Mouse (Mus musculus) liver, adult 2 months (tissue): ENCODE data around the gene Sv2c. TPM values are rescaled to one million over a fixed set of nuclear protein-coding genes. Genes with fewer than 3 reads are reported as not detected.

Experiments used
- DNase-seq: peaks from one replicate; pipeline ENCODE4 v3.0.0-alpha.2; 2011; ENCODE audit warnings: low read depth, low spot score; ENCODE audit errors: extremely low read depth
- H3K27ac ChIP-seq: fragments of 200-500 bp; replicated peaks from 2 replicates; pipeline ENCODE4 v1.5.1; 2012; ENCODE audit warnings: low read depth, mild to moderate bottlenecking, control low read depth, inconsistent platforms, low read length; ENCODE audit not compliant: insufficient read depth
- H3K27me3 ChIP-seq: fragments of 200-500 bp; 2 replicates; pipeline ENCODE4 v1.6.1; 2012; ENCODE audit warnings: mild to moderate bottlenecking, moderate library complexity, low read length, inconsistent platforms; ENCODE audit not compliant: control insufficient read depth, insufficient read depth
- H3K36me3 ChIP-seq: fragments of 200-500 bp; 2 replicates; pipeline ENCODE4 v1.6.1; 2012; ENCODE audit warnings: low read length, inconsistent platforms; ENCODE audit not compliant: control insufficient read depth, insufficient read depth
- H3K4me1 ChIP-seq: fragments of 200-500 bp; 2 replicates; pipeline ENCODE4 v1.6.1; 2011; ENCODE audit warnings: low read length; ENCODE audit not compliant: control insufficient read depth, insufficient read depth
- H3K4me3 ChIP-seq: fragments of 200-500 bp; 2 replicates; pipeline ENCODE4 v1.5.1; 2011; ENCODE audit warnings: low read depth, mild to moderate bottlenecking, control low read depth, low read length, moderate library complexity; ENCODE audit not compliant: insufficient read depth
- H3K79me2 ChIP-seq: fragments of 200-500 bp; 2 replicates; pipeline ENCODE4 v1.6.1; 2012; ENCODE audit warnings: inconsistent platforms, mild to moderate bottlenecking, low read length, moderate library complexity; ENCODE audit not compliant: control insufficient read depth, insufficient read depth
- H3K9ac ChIP-seq: fragments of 200-500 bp; 2 replicates; pipeline ENCODE4 v1.6.1; 2012; ENCODE audit warnings: low read depth, mild to moderate bottlenecking, control low read depth, inconsistent platforms, low read length
- CTCF ChIP-seq: fragments of 200-500 bp; IDR thresholded peaks from 2 replicates; pipeline ENCODE4 v1.5.1; 2011; ENCODE audit warnings: low read depth, low read length, control low read depth
- POLR2A ChIP-seq: fragments of 200-500 bp; IDR thresholded peaks from 2 replicates; pipeline ENCODE4 v1.6.1; 2011; ENCODE audit warnings: low read length, control low read depth; ENCODE audit not compliant: insufficient read depth; ENCODE audit errors: extremely low read depth
- WGBS: fragments of 180-500 bp; shearing (Covaris S2); methylation state at CpG from one replicate; pipeline ENCODE4 v1.1.7; 2018; 5-methylcytosine and 5-hydroxymethylcytosine counted together
- polyA plus RNA-seq: library from polyadenylated mRNA; depleted of rRNA; stranded (reverse); fragments of >200 nt; gene quantifications from 2 replicates; pipeline ENCODE4 v1.2.3, GENCODE M21; 2012
- total RNA-seq: library from RNA; depleted of rRNA; stranded (reverse); fragments of >200 nt; gene quantifications from 2 replicates; pipeline ENCODE4 v1.2.3, GENCODE M21; 2014

The Sv2c gene
- total and polyA plus RNA-seq, 2 experiments = 0.09 to 0.13 TPM

GRCm38 (mm10) chr13:95924201-95924621 is 208.2 kb downstream of the Sv2c start:
- no peak overlapping the region for H3K9ac ChIP-seq
- peak overlapping the region; percentile 73 for H3K27ac ChIP-seq
- 14% methylated on average over 2 of the region's 2 CpGs for WGBS

GRCm38 (mm10) chr13:95922626-95923025 is 209.8 kb downstream of the Sv2c start:
- Histone ChIP-seq H3K79me2 (no peaks in the 10 kb centered on the region), H3K9ac (no peak overlapping the region), H3K4me3 (no peak overlapping the region), H3K4me1 (peaks cover 14% of the 10 kb centered on the region; the same call in 1 of the 2 replicates), H3K27ac (no peak overlapping the region), H3K36me3 (no peaks in the 10 kb centered on the region), H3K27me3 (no peaks in the 10 kb centered on the region)
- WGBS = 39% methylated on average over 4 of the region's 4 CpGs
- TF ChIP-seq CTCF (no peak), POLR2A (no peak)
- peak; percentile 68 for DNase-seq

More at GRCm38 (mm10) chr13:95924201-95924621, 208.2 kb downstream of the Sv2c start:
- Histone ChIP-seq H3K4me3 (no peak overlapping the region), H3K4me1 (peaks cover 14% of the 10 kb centered on the region; the same call in 1 of the 2 replicates), H3K36me3 (no peaks in the 10 kb centered on the region), H3K79me2 (no peaks in the 10 kb centered on the region), H3K27me3 (no peaks in the 10 kb centered on the region)
- TF ChIP-seq CTCF (no peak), POLR2A (no peak)
- DNase-seq = peak; percentile 98

- H3K79me2 ChIP-seq = no peaks in the 10 kb centered on the region
- H3K4me1 ChIP-seq = peaks cover 10% of the 10 kb centered on the region; the same call in 1 of the 2 replicates
- TF ChIP-seq POLR2A = no peak
- TF ChIP-seq CTCF = no peak
- no peak overlapping the region for H3K9ac ChIP-seq
- H3K4me3 ChIP-seq = no peak overlapping the region
- 91% methylated on average over 9 of the region's 9 CpGs for WGBS
- no peak overlapping the region for H3K27ac ChIP-seq
- no peaks in the 10 kb centered on the region for H3K27me3 ChIP-seq
- H3K36me3 ChIP-seq = no peaks in the 10 kb centered on the region
- no peak for DNase-seq
Measured at GRCm38 (mm10) chr13:95918624-95919284, 213.6 kb downstream of the Sv2c start.

GRCm38 (mm10) chr13:95913046-95913406 is 219.4 kb downstream of the Sv2c start:
- Histone ChIP-seq H3K27me3 (no peaks in the 10 kb centered on the region), H3K4me1 (no peaks in the 10 kb centered on the region; the same call in 1 of the 2 replicates), H3K4me3 (no peak overlapping the region), H3K9ac (no peak overlapping the region), H3K36me3 (no peaks in the 10 kb centered on the region), H3K79me2 (no peaks in the 10 kb centered on the region), H3K27ac (no peak overlapping the region)
- TF ChIP-seq POLR2A (no peak), CTCF (no peak)
- 84% methylated on average over 2 of the region's 2 CpGs for WGBS
- no peak for DNase-seq

- Histone ChIP-seq H3K4me1 (no peaks in the 10 kb centered on the region; the same call in 1 of the 2 replicates), H3K79me2 (no peaks in the 10 kb centered on the region), H3K27me3 (no peaks in the 10 kb centered on the region), H3K9ac (no peak overlapping the region), H3K4me3 (no peak overlapping the region), H3K27ac (no peak overlapping the region), H3K36me3 (no peaks in the 10 kb centered on the region)
- peak; percentile 75 for DNase-seq
- TF ChIP-seq POLR2A (no peak), CTCF (no peak)
- WGBS = 55% methylated on average over 11 of the region's 11 CpGs
Measured at GRCm38 (mm10) chr13:95912157-95913045, 220.0 kb downstream of the Sv2c start.

GRCm38 (mm10) chr13:95910270-95910669 is 222.1 kb downstream of the Sv2c start:
- H3K79me2 ChIP-seq = no peaks in the 10 kb centered on the region

More at GRCm38 (mm10) chr13:95910270-95910669, 222.1 kb downstream of the Sv2c start:
- Histone ChIP-seq H3K9ac (no peak overlapping the region), H3K4me1 (no peaks in the 10 kb centered on the region; the same call in 1 of the 2 replicates), H3K36me3 (no peaks in the 10 kb centered on the region), H3K27me3 (no peaks in the 10 kb centered on the region), H3K27ac (no peak overlapping the region), H3K4me3 (no peak overlapping the region)
- TF ChIP-seq CTCF = no peak
- TF ChIP-seq POLR2A = no peak
- 24% methylated on average over 9 of the region's 9 CpGs for WGBS
- peak; percentile 86 for DNase-seq
